Mouse (Mus musculus) brain, embryonic 18.5 days (tissue): ENCODE measurements around the gene Ankib1.

Experiments used
- DNase-seq: peaks from one replicate; pipeline ENCODE4 v3.0.0-alpha.2; 2012; ENCODE audit warnings: low read depth, low spot score

The Ankib1 gene

DNA sequence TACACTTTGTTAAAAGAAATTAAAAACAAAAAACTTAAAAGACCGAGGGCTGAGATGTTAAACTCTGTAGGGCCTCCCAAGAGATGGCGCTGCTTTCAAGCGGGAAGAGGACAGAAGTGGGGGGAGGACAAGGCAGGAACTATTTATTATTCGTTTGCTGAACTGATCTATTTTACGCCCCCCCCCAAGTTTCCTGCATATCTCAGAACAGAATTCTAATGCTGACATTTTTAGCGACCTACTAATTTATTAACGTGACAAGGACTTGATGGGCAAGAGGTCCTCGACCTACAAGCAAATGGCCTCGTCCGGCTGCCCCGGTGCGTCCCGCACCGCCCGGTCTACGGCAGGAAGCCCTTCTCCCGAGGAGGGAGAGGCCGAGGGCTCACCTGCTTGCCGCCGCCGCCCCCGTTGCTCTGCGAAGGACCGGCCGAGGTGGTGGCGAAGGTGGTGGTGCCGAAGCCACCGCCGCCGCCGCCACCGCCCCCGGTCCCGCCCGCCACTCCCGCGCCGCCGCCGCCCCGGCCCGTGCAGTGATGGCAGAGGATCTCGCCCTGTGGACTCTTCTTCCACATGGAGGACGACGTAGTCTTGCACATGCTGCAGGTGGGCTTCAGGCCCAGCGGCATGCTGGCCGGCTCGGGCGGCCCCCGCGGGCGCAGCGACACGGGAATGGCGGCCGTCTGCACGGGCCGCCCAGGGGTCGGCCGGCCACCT, 155.6 kb downstream of the Ankib1 start:
- DNase-seq, result peak; percentile 32

DNA sequence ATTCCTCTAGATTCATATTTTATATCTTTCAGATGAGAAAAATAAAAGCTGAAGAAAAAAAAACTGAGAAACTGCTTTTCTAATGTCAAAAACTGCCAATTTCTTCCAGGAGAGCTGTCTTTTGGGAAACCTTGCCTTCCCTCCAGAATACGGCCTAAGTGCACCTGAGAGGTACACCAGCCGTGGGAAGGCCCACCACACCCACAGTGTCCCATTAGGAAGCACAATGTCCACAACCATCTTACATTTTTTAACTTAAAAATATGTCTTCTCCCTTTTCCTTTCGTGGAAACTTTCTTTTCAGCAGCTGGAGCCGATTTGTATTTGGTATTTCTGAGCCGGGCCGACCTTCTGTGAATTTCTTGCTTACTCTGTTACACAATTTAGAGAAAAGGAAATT, 156.2 kb downstream of the Ankib1 start:
- no peak for DNase-seq

DNA sequence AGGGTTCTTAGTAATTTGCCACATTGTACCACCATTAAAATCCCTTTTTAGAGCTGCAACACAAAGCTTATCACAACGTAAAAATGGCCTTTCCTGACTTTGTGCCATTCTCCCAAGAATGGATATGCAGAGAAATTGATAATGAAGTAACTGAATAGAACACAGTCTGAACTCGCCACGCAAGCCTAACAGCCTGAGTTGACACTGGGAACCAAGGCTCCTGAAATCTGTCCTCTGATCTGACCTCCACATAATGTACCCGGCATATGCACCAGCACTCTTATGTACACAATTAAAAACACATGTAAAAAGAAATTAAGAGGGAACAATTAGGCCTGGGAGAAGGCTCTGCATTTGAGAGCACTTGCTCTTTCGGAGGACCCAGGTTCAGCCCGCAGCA, 157.4 kb downstream of the Ankib1 start:
- no peak for DNase-seq

- no peak for DNase-seq
Measured at GRCm38 (mm10) chr5:3644621-3645020, 158.1 kb downstream of the Ankib1 start.
